Mouse (Mus musculus) MEL (cell line): ENCODE data around the gene Vmp1. TPM values are rescaled to one million over a fixed set of nuclear protein-coding genes. Genes with fewer than 3 reads are reported as not detected.

Experiments
- DNase-seq: peaks from one replicate; pipeline ENCODE4 v3.0.0; 2011; ENCODE audit warnings: low read depth, low spot score
- H3K27ac ChIP-seq: 2 replicates; pipeline ENCODE4 v1.5.1; 2012; ENCODE audit warnings: low read depth, mild to moderate bottlenecking, control low read depth, low read length, moderate library complexity; ENCODE audit not compliant: control insufficient read depth
- H3K27me3 ChIP-seq, 2 experiments: fragments of 150-350 bp in 1 of 2; sonication (generic) in 1 of 2; 2 replicates each; pipeline ENCODE4 v1.6.1; 2012; ENCODE audit warnings: low read length in 2 of 2, mild to moderate bottlenecking in 2 of 2, improper control_type of control experiment in 1 of 2, moderate library complexity in 1 of 2; ENCODE audit not compliant: insufficient read depth in 2 of 2, control insufficient read depth in 1 of 2
- H3K36me3 ChIP-seq, 2 experiments: 2 replicates each; pipeline ENCODE4 v1.6.1; 2012 to 2014; ENCODE audit warnings: low read length in 2 of 2, improper control_type of control experiment in 1 of 2, inconsistent platforms in 1 of 2, mild to moderate bottlenecking in 1 of 2; ENCODE audit not compliant: insufficient read depth in 2 of 2, control insufficient read depth in 1 of 2
- H3K4me1 ChIP-seq, 2 experiments: fragments of 150-350 bp in 1 of 2; sonication (generic) in 1 of 2; 2 replicates each; pipeline ENCODE4 v1.6.1; 2012; ENCODE audit warnings: low read length in 2 of 2, improper control_type of control experiment in 1 of 2, mild to moderate bottlenecking in 1 of 2; ENCODE audit not compliant: insufficient read depth in 2 of 2, control insufficient read depth in 1 of 2
- H3K4me3 ChIP-seq, 2 experiments: fragments of 150-350 bp in 1 of 2; sonication (generic) in 1 of 2; 2 replicates each; pipeline ENCODE4 v1.5.1; 2012; ENCODE audit warnings: low read depth in 2 of 2, low read length in 2 of 2, mild to moderate bottlenecking in 2 of 2, moderate library complexity in 2 of 2, control low read depth in 1 of 2, improper control_type of control experiment in 1 of 2; ENCODE audit not compliant: control insufficient read depth in 1 of 2, insufficient read depth in 1 of 2
- H3K79me2 ChIP-seq: 2 replicates; pipeline ENCODE4 v1.6.1; 2012; ENCODE audit warnings: mild to moderate bottlenecking, low read length, moderate library complexity; ENCODE audit not compliant: control insufficient read depth, poor library complexity, insufficient read depth
- H3K9ac ChIP-seq: 2 replicates; pipeline ENCODE4 v1.6.1; 2012; ENCODE audit warnings: low read depth, mild to moderate bottlenecking, control low read depth, low read length, moderate library complexity; ENCODE audit not compliant: control insufficient read depth, poor library complexity, severe bottlenecking
- H3K9me3 ChIP-seq: fragments of 150-350 bp; sonication (generic); replicated peaks from 2 replicates; pipeline ENCODE4 v1.6.1; 2012; ENCODE audit warnings: mild to moderate bottlenecking, low read length, improper control_type of control experiment, moderate library complexity; ENCODE audit not compliant: insufficient read depth
- BHLHE40 ChIP-seq: IDR thresholded peaks from 2 replicates; pipeline ENCODE4 v1.6.1; 2012; ENCODE audit warnings: low read depth, mild to moderate bottlenecking, inconsistent platforms, low read length, improper control_type of control experiment, borderline replicate concordance
- CHD1 ChIP-seq: IDR thresholded peaks from 2 replicates; pipeline ENCODE4 v1.6.1; 2012; ENCODE audit warnings: low read depth, mild to moderate bottlenecking, inconsistent platforms, low read length, improper control_type of control experiment
- CHD2 ChIP-seq: IDR thresholded peaks from 2 replicates; pipeline ENCODE4 v1.6.1; 2011; ENCODE audit warnings: low read length, improper control_type of control experiment
- E2F4 ChIP-seq: IDR thresholded peaks from 2 replicates; pipeline ENCODE4 v1.6.1; 2011; ENCODE audit warnings: low read depth, low read length, improper control_type of control experiment, borderline replicate concordance
- ELF1 ChIP-seq: IDR thresholded peaks from 2 replicates; pipeline ENCODE4 v1.6.1; 2014; ENCODE audit warnings: low read depth, mild to moderate bottlenecking, inconsistent platforms, low read length, improper control_type of control experiment, moderate library complexity
- MAZ ChIP-seq: IDR thresholded peaks from 2 replicates; pipeline ENCODE4 v1.6.1; 2012; ENCODE audit warnings: low read depth, mild to moderate bottlenecking, inconsistent platforms, low read length, improper control_type of control experiment
- MYB ChIP-seq: IDR thresholded peaks from 2 replicates; pipeline ENCODE4 v1.6.1; 2011; ENCODE audit warnings: mild to moderate bottlenecking, low read depth, low read length, improper control_type of control experiment
- MYC ChIP-seq: IDR thresholded peaks from 2 replicates; pipeline ENCODE4 v1.6.1; 2011; ENCODE audit warnings: low read depth, mild to moderate bottlenecking, low read length, improper control_type of control experiment, moderate library complexity
- NRF1 ChIP-seq: IDR thresholded peaks from 2 replicates; pipeline ENCODE4 v1.6.1; 2014; ENCODE audit warnings: low read depth, mild to moderate bottlenecking, inconsistent platforms, low read length, improper control_type of control experiment, moderate library complexity; ENCODE audit not compliant: poor library complexity, insufficient read depth, severe bottlenecking
- POLR2AphosphoS2 ChIP-seq: IDR thresholded peaks from 2 replicates; pipeline ENCODE4 v1.6.1; 2011; ENCODE audit warnings: low read length, improper control_type of control experiment
- POLR2AphosphoS5 ChIP-seq: IDR thresholded peaks from 2 replicates; pipeline ENCODE4 v1.6.1; 2012; ENCODE audit warnings: low read depth, borderline replicate concordance, mild to moderate bottlenecking, inconsistent platforms, low read length, moderate library complexity, mixed read lengths
- SIN3A ChIP-seq: IDR thresholded peaks from 2 replicates; pipeline ENCODE4 v1.6.1; 2012; ENCODE audit warnings: low read length, improper control_type of control experiment, inconsistent platforms
- SMC3 ChIP-seq: IDR thresholded peaks from 2 replicates; pipeline ENCODE4 v1.6.1; 2011; ENCODE audit warnings: low read depth, low read length, improper control_type of control experiment
- TBP ChIP-seq: IDR thresholded peaks from 2 replicates; pipeline ENCODE4 v1.8.0; 2011; ENCODE audit warnings: low read depth, low read length, improper control_type of control experiment
- UBTF ChIP-seq: IDR thresholded peaks from 2 replicates; pipeline ENCODE4 v1.6.1; 2012; ENCODE audit warnings: low read depth, mild to moderate bottlenecking, inconsistent platforms, low read length, improper control_type of control experiment, moderate library complexity, borderline replicate concordance; ENCODE audit not compliant: insufficient read depth
- polyA plus RNA-seq, 2 experiments: library from polyadenylated mRNA; stranded (reverse) in 1 of 2; unstranded in 1 of 2; fragments of >175 nt in 1 of 2; fragments of >200 nt in 1 of 2; gene quantifications; 2 replicates each; pipeline versions ENCODE4 v1.2.1 to v1.2.4; 2012; ENCODE audit warnings: low replicate concordance in 2 of 2, low read depth in 1 of 2; ENCODE audit not compliant: insufficient read length in 2 of 2, insufficient read depth in 1 of 2, missing spikeins in 1 of 2
- total RNA-seq: library from RNA; depleted of rRNA; stranded (reverse); fragments of 300-350 nt; gene quantifications from 2 replicates; pipeline ENCODE4 v1.2.3, GENCODE M21; 2012

Vmp1 gene
- total and polyA plus RNA-seq, 3 experiments, result 61.8 to 94.9 TPM; not detected in 1

- Histone ChIP-seq H3K79me2 (no peaks in the 10 kb centered on the region), H3K27ac (no peak overlapping the region), H3K36me3 (peaks cover 2 to 95% of the 10 kb centered on the region in 2 experiments; a peak in 3 of 4 replicates), H3K27me3 (no peaks in the 10 kb centered on the region), H3K9ac (no peak overlapping the region), H3K4me1 (no peaks in the 10 kb centered on the region), H3K9me3 (no peaks in the 10 kb centered on the region), H3K4me3 (no peak overlapping the region)
- no peak for DNase-seq
- no peak for TF ChIP-seq SMC3
- TF ChIP-seq ELF1, result no peak
- TF ChIP-seq NRF1, result no peak
- no peak for TF ChIP-seq MAZ
- no peak for TF ChIP-seq CHD1
- TF ChIP-seq TBP, result no peak
Measured at GRCm38 (mm10) chr11:86701151-86701550, 17.5 kb upstream of the Vmp1 start.

GRCm38 (mm10) chr11:86695461-86695860, 11.8 kb upstream of the Vmp1 start:
- TF ChIP-seq UBTF, result no peak
- TF ChIP-seq CHD2, result no peak
- TF ChIP-seq MYB, result no peak
- no peak for TF ChIP-seq BHLHE40
- no peak for TF ChIP-seq MYC
- no peak for TF ChIP-seq POLR2AphosphoS5
- no peak for TF ChIP-seq E2F4
- TF ChIP-seq NRF1, result no peak
- TF ChIP-seq POLR2AphosphoS2, result no peak
- TF ChIP-seq MAZ, result no peak
- TF ChIP-seq, all 39 proteins: peak for 0
- Histone ChIP-seq H3K27me3 (no peaks in the 10 kb centered on the region), H3K79me2 (0 out of 2 replicates have a peak, but pooled peaks cover 2% of the 10 kb centered on the region), H3K4me3 (no peak overlapping the region), H3K4me1 (peaks cover 8 to 11% of the 10 kb centered on the region in 2 experiments; a peak in 3 of 4 replicates), H3K27ac (no peak overlapping the region), H3K9me3 (no peaks in the 10 kb centered on the region), H3K9ac (no peak overlapping the region), H3K36me3 (peaks cover 22 to 85% of the 10 kb centered on the region in 2 experiments)
- no peak for DNase-seq

- Histone ChIP-seq H3K36me3 (peaks cover 38 to 63% of the 10 kb centered on the region in 2 experiments), H3K27ac (peak overlapping the region; percentile 43; the same call in 1 of the 2 replicates), H3K27me3 (no peaks in the 10 kb centered on the region), H3K4me3 (no peak overlapping the region), H3K9ac (no peak overlapping the region), H3K9me3 (no peaks in the 10 kb centered on the region), H3K4me1 (peaks cover 8 to 11% of the 10 kb centered on the region in 2 experiments; a peak in 3 of 4 replicates), H3K79me2 (peaks cover 12% of the 10 kb centered on the region; the same call in 1 of the 2 replicates)
- no peak for DNase-seq
- TF ChIP-seq SIN3A (0 out of 2 replicates have a peak, but pooled peaks have one; percentile 10), POLR2AphosphoS2 (peak; percentile 50; the same call in 1 of the 2 replicates), UBTF (no peak)
Measured at GRCm38 (mm10) chr11:86692546-86692945, 8.9 kb upstream of the Vmp1 start.
